Comparison of ENCODE assay signal across 11 mouse cellular contexts in the genomic region with DNA sequence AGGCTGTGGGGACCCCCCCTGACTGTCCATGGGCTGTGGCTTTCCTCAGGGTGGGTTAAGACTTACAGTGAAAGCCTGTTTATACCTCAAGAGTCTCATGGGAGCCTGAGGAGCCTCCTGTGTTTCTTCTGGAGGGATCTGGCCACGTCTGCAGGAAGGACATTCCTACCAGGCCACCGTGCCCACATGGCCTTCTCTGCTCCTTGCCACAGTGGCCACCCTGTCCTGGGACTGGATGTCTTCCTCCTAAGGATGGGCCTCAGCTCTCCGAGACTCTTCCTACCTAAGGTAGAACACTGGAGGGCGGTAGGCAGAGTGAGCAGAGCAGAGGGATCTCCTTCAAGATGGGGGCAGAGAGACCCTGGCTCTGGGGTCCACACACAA.
A peak's percentile ranks its signal among the peaks of the same experiment; 100 is the strongest.
DNase-seq lines count a peak whose midpoint lies in the region; ATAC-seq and TF ChIP-seq lines count a peak whose summit lies in the region.
"Had no signal": no experiment of that assay in that cellular context is flagged by ENCODE, and none has a peak within 500 bp of the region (broad histone marks: within the 10 kb centered on the region; RNA-seq: fewer than 3 reads in every experiment).

No protein-coding gene starts in this region.

- WGBS in midbrain, embryonic 13.5 days, result 68% methylated on average over 4 of the region's 4 CpGs
- WGBS in midbrain, embryonic 11.5 days, result 70% methylated on average over 4 of the region's 4 CpGs
- WGBS in limb, embryonic 13.5 days, result 74% methylated on average over 4 of the region's 4 CpGs

- ATAC-seq in midbrain, embryonic 13.5 days, result 0 out of 2 replicates have a peak, but pooled peaks have one; percentile 9
- ATAC-seq in midbrain, embryonic 11.5 days (ENCODE audit: low FRiP score), result no peak
- no peak; the same call in none of the 2 replicates for ATAC-seq in limb, embryonic 13.5 days (ENCODE audit: low FRiP score, low read depth)
- no peak for ATAC-seq in megakaryocyte progenitor cell, adult 5-6 weeks (replicated peaks; ENCODE audit: poor library complexity)
- no peak for ATAC-seq in megakaryocyte-erythroid progenitor cell, adult 5-6 weeks (replicated peaks; ENCODE audit: low FRiP score, low TSS enrichment, poor library complexity, severe bottlenecking)

- H3K36me3 ChIP-seq in midbrain, embryonic 13.5 days, result peaks cover 8% of the 10 kb centered on the region
- H3K36me3 ChIP-seq in midbrain, embryonic 11.5 days (ENCODE audit: control insufficient read depth, insufficient read depth, low read length), result peaks cover 12% of the 10 kb centered on the region
- peaks cover 53% of the 10 kb centered on the region for H3K36me3 ChIP-seq in limb, embryonic 13.5 days

- intact Hi-C loops in gastrocnemius, adult 2 months (cut with DNase I), result no loop called here

- TF ChIP-seq CTCF in gastrocnemius, adult 2 months (IDR thresholded peaks at IDR 0.05), result no peak

- H3K4me2 ChIP-seq in midbrain, embryonic 13.5 days (replicated peaks), result no peak overlapping the region
- H3K4me2 ChIP-seq in midbrain, embryonic 11.5 days, result no peak overlapping the region
- H3K4me2 ChIP-seq in limb, embryonic 13.5 days (replicated peaks), result 0 out of 2 replicates have a peak overlapping the region, but pooled peaks have one; percentile 14

- peaks cover 17% of the 10 kb centered on the region for H3K4me1 ChIP-seq in midbrain, embryonic 13.5 days (replicated peaks)
- H3K4me1 ChIP-seq in midbrain, embryonic 11.5 days (ENCODE audit: control insufficient read depth, insufficient read depth, low read length), result peaks cover 2% of the 10 kb centered on the region
- H3K4me1 ChIP-seq in limb, embryonic 13.5 days, result peaks cover 34% of the 10 kb centered on the region

- H3K9me3 ChIP-seq in midbrain, embryonic 13.5 days, result no peaks in the 10 kb centered on the region
- no peaks in the 10 kb centered on the region for H3K9me3 ChIP-seq in midbrain, embryonic 11.5 days (ENCODE audit: control insufficient read depth, low read length)
- H3K9me3 ChIP-seq in limb, embryonic 13.5 days, result no peaks in the 10 kb centered on the region

- peak overlapping the region; percentile 63 for H3K27ac ChIP-seq in gastrocnemius, adult 2 months
- no peak overlapping the region for H3K27ac ChIP-seq in midbrain, embryonic 13.5 days
- H3K27ac ChIP-seq in midbrain, embryonic 11.5 days (ENCODE audit: low read depth, low read length), result no peak overlapping the region
- peak overlapping the region; percentile 69 for H3K27ac ChIP-seq in limb, embryonic 13.5 days

- no peak for DNase-seq in gastrocnemius, adult 2 months
- DNase-seq in gastrocnemius, adult 8-10 months (ENCODE audit: low spot score in 2 of 2), result no peak
- no peak for DNase-seq in midbrain, embryonic 11.5 days (ENCODE audit: low spot score, missing footprints)
- DNase-seq in urinary bladder, postnatal 36 days (ENCODE audit: low spot score in 2 of 2), result no peak
- DNase-seq: B cell, adult 2 months; cerebellum, postnatal 10 days; kidney, postnatal 10 days had no signal

- H3K4me3 ChIP-seq in gastrocnemius, adult 2 months, result no peak overlapping the region
- no peak overlapping the region for H3K4me3 ChIP-seq in midbrain, embryonic 13.5 days (replicated peaks)
- H3K4me3 ChIP-seq in midbrain, embryonic 11.5 days (ENCODE audit: low read depth, low read length), result no peak overlapping the region
- no peak overlapping the region for H3K4me3 ChIP-seq in limb, embryonic 13.5 days

- no peaks in the 10 kb centered on the region for H3K27me3 ChIP-seq in midbrain, embryonic 13.5 days
- no peaks in the 10 kb centered on the region for H3K27me3 ChIP-seq in midbrain, embryonic 11.5 days (ENCODE audit: control insufficient read depth, insufficient read depth, low read length)
- H3K27me3 ChIP-seq in limb, embryonic 13.5 days, result no peaks in the 10 kb centered on the region

- 0 out of 2 replicates have a peak overlapping the region, but pooled peaks have one; percentile 14 for H3K9ac ChIP-seq in midbrain, embryonic 13.5 days (replicated peaks)
- H3K9ac ChIP-seq in midbrain, embryonic 11.5 days (ENCODE audit: low read length), result no peak overlapping the region
- 0 out of 2 replicates have a peak overlapping the region, but pooled peaks have one; percentile 2 for H3K9ac ChIP-seq in limb, embryonic 13.5 days

Comparison
In these comparisons a context has a peak if more than half of its experiments do, and no peak if none do; other contexts are left out.
1. H3K27ac ChIP-seq: peak in gastrocnemius, adult 2 months (single experiment) and limb, embryonic 13.5 days (single experiment); none in midbrain, embryonic 13.5 days (single experiment) and midbrain, embryonic 11.5 days (single experiment).